Mouse (Mus musculus): ENCODE measurements around the gene Arhgap45.

- peak; percentile 68; the same call in 1 of the 2 replicates for TF ChIP-seq POLR2A (IDR thresholded peaks at IDR 0.05; ENCODE audit: borderline replicate concordance, extremely low read depth, low read depth, low read length)
- no peak for TF ChIP-seq CTCF (IDR thresholded peaks at IDR 0.05; ENCODE audit: insufficient read depth, low read length)
Measured at GRCm38 (mm10) chr10:79988506-79989271, 27.8 kb upstream of the Arhgap45 start, which contains the start of gene Cnn2.

Data from lung, adult 2 months (tissue).